Mouse (Mus musculus) cerebellum, adult 8-10 months (tissue): ENCODE results near the gene Fam189a1.

Experiments
- DNase-seq: peaks from one replicate; pipeline ENCODE4 v3.0.0; 2022

The Fam189a1 gene

DNA sequence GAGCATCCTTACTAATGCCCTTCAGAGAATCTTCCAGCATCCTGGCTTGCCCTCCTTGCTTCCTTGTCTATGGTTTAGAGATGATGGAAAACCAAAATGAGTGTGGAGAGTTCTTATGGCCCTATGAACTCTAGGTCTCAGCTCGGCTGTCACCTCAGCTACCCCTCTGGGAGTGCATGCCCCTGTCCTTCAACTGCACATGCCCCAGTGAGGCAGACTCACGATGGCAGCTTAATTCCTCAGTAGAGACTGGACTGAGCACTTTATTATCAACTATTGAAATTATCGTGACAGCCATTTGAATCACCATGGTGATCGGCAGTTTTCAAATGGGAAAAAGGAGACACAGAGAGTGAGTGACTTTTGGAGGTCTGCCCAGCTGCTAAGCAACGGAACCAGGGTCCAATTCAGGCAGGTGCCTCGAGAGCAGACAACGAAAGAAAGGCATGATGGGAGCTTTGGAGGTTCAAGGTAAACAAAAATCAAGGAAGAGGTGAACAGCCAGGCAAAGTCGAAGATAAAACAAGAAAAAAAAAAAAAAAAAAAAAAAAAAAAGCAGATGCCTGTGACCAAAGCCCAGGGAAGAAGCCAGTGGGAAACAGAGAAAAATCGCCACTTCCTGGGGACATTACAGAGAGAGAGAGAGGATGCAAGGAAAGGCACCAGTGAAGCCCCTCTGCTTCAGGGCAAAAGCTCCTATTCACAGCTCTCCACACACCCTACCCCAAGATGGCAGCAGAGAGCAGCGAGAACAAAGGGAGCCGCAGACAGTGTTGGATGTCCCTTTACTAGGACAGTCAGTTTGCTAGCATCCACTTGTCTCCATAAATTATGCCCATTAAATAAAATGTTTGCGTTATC is 206.2 kb downstream of the Fam189a1 start:
- DNase-seq, result peak; percentile 27

GRCm38 (mm10) chr7:64949465-64949864 is 206.9 kb downstream of the Fam189a1 start:
- no peak for DNase-seq

- DNase-seq, result no peak
Observed at GRCm38 (mm10) chr7:64944686-64945085, 211.7 kb downstream of the Fam189a1 start.

- DNase-seq, result no peak
Observed at GRCm38 (mm10) chr7:64944175-64944574, 212.2 kb downstream of the Fam189a1 start.

DNA sequence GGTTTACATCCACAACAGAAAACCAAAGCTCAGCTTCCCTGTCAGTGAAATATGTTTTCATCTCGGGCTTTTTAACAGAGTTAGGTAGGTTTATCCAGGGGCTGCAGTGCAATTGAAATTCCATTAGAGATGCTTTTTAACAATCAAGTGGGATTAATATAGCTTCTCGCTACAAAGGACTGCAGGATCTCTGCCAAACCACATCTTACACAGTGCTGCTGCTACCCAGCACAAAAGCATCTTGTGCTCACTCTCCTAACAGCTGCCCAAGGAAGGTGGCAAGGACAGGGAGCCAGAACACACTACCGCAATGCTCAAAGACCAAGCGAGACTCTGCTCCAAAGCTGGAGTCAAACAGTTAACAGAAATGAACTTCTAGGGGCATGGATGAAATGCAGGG is 219.4 kb downstream of the Fam189a1 start:
- DNase-seq, result no peak

- no peak for DNase-seq
Observed at GRCm38 (mm10) chr7:64934115-64934514, 222.3 kb downstream of the Fam189a1 start.

- DNase-seq, result no peak
Observed at GRCm38 (mm10) chr7:64930980-64931379, 225.4 kb downstream of the Fam189a1 start.

DNA sequence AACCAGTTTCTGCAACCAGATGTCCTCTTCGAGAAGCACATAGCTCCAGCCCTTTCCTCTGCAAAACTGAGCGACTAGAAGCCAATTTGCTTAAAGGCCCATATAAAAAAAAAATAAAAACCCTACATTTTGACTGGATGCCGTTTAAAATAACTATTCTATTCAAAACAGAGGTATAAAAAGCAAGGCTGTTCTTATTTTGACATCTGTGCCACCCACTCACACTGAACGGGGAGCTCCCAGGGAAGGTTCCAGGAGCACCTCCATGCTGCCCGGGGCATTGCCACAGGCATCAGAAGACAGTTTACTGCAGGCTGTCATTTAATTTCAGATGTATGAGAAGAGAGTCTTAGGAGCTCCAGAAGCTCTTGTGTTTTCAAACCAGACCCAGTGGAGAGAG is 232.5 kb downstream of the Fam189a1 start:
- DNase-seq, result no peak

- no peak for DNase-seq
Observed at GRCm38 (mm10) chr7:64921189-64921588, 235.2 kb downstream of the Fam189a1 start.

DNA sequence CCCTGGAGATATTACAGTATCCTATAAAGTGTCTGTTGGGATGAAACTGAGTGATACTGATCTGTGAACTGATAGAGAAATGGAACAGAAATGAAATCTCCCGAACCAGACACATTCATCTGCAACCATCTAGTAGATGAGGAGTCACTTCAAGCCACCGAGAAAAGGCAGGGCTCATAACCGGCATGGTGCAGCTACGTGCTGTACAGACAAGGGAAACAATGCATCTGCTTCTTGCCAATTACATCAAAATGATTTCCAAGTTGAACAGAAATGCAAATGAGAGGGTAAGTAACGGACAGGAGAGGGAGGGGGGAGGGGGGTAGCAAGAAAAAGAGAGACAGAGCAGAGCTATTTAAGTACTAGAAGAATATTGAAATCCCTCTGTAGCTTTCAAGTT is 235.6 kb downstream of the Fam189a1 start:
- no peak for DNase-seq

DNA sequence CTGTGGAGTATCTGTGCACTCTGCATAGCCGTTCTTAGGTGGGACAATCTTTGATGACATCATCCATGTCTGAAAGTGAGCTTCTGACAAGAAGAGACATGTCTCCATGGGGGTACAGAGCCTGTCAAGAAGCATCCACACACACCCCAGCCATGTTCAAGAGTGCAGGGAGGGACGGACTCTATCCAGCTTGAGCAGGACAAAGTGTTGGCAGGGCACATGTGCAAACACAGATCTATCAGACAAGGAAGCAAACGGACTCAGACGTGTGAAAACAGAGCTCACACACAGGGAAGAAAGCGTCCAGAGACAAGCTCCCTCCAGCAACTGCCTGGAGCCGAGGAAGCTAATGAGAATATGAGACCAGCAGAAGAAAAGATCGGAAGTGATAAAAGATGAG is 239.7 kb downstream of the Fam189a1 start:
- DNase-seq, result no peak

GRCm38 (mm10) chr7:64915121-64915520 is 241.2 kb downstream of the Fam189a1 start:
- DNase-seq, result no peak

GRCm38 (mm10) chr7:64911945-64912344 is 244.4 kb downstream of the Fam189a1 start:
- no peak for DNase-seq

GRCm38 (mm10) chr7:64910208-64910607 is 246.2 kb downstream of the Fam189a1 start:
- no peak for DNase-seq

GRCm38 (mm10) chr7:64906955-64907354 is 249.4 kb downstream of the Fam189a1 start:
- no peak for DNase-seq

- DNase-seq, result no peak
Observed at GRCm38 (mm10) chr7:64905506-64905905, 250.9 kb downstream of the Fam189a1 start.

DNA sequence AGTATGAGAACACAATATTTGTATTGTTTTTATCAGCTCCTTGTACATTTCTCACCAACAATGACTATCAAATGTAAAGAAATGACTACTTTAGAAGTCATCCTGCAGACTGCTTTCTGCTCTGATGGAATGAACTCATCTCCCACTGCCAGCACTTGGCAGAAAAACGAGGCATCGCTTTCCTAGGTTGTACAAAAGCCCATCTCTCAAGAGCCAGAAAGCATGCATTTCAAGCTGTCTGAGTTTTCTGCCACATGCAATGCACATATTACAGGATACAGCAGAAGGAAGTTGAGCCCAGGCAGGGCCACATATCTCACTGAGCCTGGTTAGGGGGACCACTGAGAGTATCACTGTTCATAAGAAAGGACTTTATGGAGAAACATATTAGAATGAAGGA is 256.1 kb downstream of the Fam189a1 start:
- DNase-seq, result no peak

GRCm38 (mm10) chr7:64896587-64896986 is 259.8 kb downstream of the Fam189a1 start:
- no peak for DNase-seq

DNA sequence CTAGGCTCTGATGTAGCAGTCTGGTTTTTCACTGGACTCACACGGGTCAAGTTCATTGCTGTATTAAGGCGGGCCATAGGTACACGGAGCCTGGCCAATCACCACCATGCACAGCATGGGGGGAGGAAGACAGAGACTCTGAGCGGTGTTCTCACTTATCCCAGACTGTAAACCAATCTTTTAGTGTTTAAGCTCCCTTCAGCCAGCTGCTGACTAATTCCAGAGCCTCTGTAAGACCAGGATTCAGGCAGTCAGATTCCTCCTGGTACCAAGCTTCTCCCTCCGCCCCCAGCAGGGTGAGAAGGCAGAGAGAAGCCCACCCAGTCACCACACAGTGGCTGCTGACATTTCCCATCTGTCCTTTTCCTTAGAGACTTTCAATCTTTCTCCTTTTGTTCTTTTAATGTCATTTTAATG is 260.7 kb downstream of the Fam189a1 start:
- no peak for DNase-seq

DNA sequence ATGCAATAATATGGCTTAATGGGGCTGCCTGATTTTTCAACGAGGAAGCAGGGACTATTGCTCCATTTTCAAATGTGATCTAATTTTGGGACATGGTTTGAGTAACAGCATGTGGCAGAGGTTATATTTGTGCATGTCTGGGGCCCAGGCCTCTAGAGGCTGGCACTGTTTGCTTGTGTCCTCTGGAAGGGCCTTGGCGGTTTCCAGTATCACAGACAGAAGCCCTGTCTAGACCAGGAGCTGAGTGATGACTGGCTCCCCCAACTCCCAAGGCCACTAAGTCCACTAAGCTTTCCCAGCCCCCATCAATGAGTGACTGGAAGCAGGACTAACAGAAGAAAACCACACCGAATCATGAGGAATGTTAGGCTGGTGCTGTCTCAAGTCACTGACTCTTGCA is 265.2 kb downstream of the Fam189a1 start:
- no peak for DNase-seq

GRCm38 (mm10) chr7:64889919-64890318 is 266.5 kb downstream of the Fam189a1 start:
- DNase-seq, result no peak

- DNase-seq, result no peak
Observed at GRCm38 (mm10) chr7:64884187-64884862, 272.0 kb downstream of the Fam189a1 start.

GRCm38 (mm10) chr7:64882243-64882642 is 274.1 kb downstream of the Fam189a1 start:
- no peak for DNase-seq

DNA sequence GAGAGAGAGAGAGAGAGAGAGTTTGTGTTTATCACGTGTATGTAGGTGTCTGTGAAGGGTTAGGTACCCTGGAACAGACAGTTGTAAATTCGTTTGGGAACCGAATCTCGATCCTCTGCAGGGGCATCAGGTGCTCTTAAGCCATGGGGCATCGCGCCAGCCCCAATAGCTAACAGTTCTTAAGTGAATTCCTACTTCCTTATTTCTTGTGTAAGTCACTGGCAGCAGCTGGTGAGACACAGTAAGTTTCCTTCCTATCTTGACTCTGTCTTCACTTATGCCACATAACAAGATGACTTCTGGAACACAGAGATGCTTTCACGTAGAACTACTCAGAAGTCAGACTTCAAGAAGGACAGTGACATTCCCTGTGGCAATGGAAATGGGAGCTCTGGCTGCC is 275.0 kb downstream of the Fam189a1 start:
- no peak for DNase-seq
